Mouse (Mus musculus): ENCODE measurements at regions not wholly inside any gene's neighbourhood (a gene's known extent, or its start where the extent isn't known, plus 50 kb on each side); places are given as distances from the start of the nearest gene placed in this dataset.
A peak's percentile ranks its signal among the peaks of the same experiment; 100 is the strongest.
"Not testable (repeated sequence)": the region's sequence is repeated elsewhere in the genome, so short reads cannot be mapped to it uniquely, and the experiment has no call there.

DNA sequence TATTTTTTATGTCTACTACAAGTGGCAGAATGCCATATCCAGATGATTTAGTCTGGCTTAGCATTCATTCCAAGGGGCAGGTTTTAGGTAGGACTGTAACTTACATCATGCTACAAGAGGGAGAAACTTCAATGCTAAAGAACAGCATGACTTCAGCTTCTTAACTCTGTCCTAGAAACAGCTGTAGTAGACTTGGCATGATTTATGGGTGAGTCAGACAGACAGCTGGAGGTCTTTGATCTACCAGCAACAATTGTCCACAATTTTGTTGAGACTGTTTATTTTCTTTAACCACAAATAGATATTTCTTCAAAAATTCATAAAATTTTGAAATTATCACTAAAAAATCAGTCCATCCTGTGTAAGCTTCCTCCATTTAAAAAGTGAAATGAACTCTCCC lies 781.7 kb upstream of the Man1a start:
- DNase-seq, result no peak

GRCm38 (mm10) chr10:54841591-54841990 lies 765.2 kb upstream of the Man1a start:
- DNase-seq, result peak; percentile 3 to 4

- no peak for DNase-seq
These were observed 762.6 kb upstream of the Man1a start for GRCm38 (mm10) chr10:54839008-54839407.

GRCm38 (mm10) chr10:54814604-54815122 lies 738.3 kb upstream of the Man1a start:
- DNase-seq, result no peak

DNA sequence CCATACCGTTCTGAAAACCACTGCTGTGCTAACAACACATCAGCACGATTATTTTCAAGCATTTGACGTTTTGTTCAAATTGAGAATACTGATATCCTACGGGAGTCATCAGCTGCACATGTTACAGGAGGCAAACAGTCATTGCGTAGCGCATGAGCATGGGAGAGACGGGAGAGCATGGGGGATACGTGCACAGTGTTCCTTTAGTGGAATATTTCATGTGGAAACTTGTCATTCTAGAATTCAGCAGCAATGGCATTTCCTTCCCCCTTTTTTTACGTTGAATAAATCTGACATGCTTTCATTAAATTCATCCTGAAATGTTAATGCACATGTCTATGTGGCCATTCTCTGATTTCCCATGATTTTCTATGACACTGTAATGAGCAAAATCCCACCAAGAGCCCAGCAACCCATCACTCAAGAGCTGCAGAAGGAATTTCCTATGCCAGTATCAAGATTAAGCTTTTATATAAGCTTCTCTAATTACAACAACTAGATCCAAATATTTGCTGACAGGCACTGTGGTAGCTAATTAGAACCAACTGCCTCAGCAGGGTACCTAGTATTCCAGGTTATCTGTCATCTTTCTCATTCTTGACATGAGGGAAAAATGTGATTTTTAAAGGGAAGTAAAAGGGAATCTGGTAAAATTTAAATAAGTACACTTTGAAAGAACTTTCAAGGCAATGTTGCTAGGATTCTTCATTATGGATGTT lies 723.2 kb upstream of the Man1a start:
- DNase-seq, result no peak

- DNase-seq, result no peak
These were observed 720.9 kb upstream of the Man1a start for GRCm38 (mm10) chr10:54797306-54797705.

GRCm38 (mm10) chr10:54761084-54761483 lies 684.7 kb upstream of the Man1a start:
- no peak for DNase-seq

DNA sequence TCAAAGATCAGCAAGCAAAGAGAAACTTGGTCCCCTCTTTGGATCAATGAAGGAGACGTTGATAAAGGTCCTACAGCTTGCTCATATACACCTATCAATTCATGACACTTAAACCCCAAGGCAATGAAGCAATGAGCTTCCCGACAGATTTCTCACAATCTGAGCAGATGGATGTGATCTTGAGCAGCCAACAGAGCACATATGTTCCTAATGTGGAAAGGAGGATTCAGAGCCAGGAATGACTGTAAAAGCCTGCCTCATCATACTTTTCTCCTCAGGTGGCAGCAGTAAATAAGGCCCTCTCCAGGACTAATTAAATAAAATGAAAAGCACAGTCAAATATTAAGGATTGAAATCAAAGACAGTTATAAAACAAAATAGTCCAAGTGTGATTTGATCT lies 672.8 kb upstream of the Man1a start:
- DNase-seq, result peak; percentile 4 to 12

DNA sequence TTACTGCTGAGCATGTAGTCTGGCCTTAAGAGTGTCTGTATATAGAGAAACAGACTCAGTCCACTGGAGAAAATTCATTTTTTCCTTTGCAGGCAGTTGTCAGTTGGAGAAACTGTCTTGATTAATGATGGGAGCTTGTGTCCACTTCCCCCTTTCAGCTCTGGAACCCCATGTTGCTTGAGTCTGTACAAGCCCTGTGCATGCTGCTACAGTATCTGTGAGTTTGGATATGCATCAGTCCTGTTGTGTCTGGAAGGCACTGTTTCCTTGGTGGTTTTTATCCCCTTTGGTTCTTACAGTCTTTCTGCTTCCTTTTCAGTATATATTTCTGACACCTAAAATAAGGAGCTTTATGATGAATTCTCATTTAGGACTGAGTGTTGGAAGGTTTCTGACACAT lies 660.7 kb upstream of the Man1a start:
- no peak for DNase-seq

DNA sequence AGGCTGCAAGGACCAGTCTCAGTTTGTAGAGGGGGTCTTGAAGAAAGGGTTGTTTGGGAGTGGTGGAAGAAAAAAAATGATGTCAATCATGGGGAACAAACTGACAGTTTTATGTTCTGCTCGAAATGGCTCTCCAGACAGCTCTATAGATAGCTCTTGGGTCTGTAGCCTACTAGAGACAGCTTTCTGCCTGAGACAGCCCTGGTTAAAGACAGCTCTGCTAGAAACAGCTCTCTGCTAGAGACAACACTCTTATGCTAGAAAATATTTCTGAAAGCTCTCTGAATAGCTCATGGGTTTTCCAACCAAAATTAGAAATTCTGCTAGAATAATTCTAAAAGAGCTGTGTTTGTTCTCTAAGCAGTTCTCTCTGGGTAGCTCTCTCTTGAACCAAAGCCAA lies 636.3 kb upstream of the Man1a start:
- no peak for DNase-seq

GRCm38 (mm10) chr10:54667791-54668190 lies 591.4 kb upstream of the Man1a start:
- not testable (repeated sequence) for DNase-seq
